ENCODE assay signal across 9 mouse cellular contexts in genomic region chr7:118447291-118448133, GRCm38 (mm10). TPM values are rescaled to one million over a fixed set of nuclear protein-coding genes. Genes with fewer than 3 reads are reported as not detected.
DNase-seq lines count a peak whose midpoint lies in the region; ATAC-seq and TF ChIP-seq lines count a peak whose summit lies in the region.
"Had no signal": no experiment of that assay in that cellular context is flagged by ENCODE, and none has a peak within 500 bp of the region (broad histone marks: within the 10 kb centered on the region; RNA-seq: fewer than 3 reads in every experiment).

No protein-coding gene starts in this region.

- H3K9me3 ChIP-seq in heart, embryonic 15.5 days (replicated peaks): no peaks in the 10 kb centered on the region

- peaks cover 16% of the 10 kb centered on the region for H3K27me3 ChIP-seq in thymus, adult 2 months (ENCODE audit: control insufficient read depth, insufficient read depth, low read length)
- peaks cover 63% of the 10 kb centered on the region for H3K27me3 ChIP-seq in heart, embryonic 15.5 days

- no peak overlapping the region for H3K27ac ChIP-seq in thymus, adult 2 months (ENCODE audit: control insufficient read depth, insufficient read depth, low read length)
- H3K27ac ChIP-seq in heart, embryonic 15.5 days: no peak overlapping the region

- no peak for TF ChIP-seq POLR2A in thymus, adult 2 months (IDR thresholded peaks at IDR 0.05; ENCODE audit: control insufficient read depth, extremely low read depth, insufficient read depth, low read length, poor library complexity)

- no peak for TF ChIP-seq CTCF in thymus, adult 2 months (IDR thresholded peaks at IDR 0.05; ENCODE audit: borderline replicate concordance, control insufficient read depth, extremely low read depth, insufficient read depth, low read length, poor library complexity)

- no peak for ATAC-seq in heart, embryonic 15.5 days (replicated peaks; ENCODE audit: insufficient number of reproducible peaks, insufficient read depth, low FRiP score, low read depth)
- 0 out of 2 replicates have a peak, but pooled peaks have one; percentile 29 for ATAC-seq in megakaryocyte progenitor cell, adult 5-6 weeks (replicated peaks; ENCODE audit: poor library complexity)

- H3K4me2 ChIP-seq in heart, embryonic 15.5 days: peak overlapping the region; percentile 99

- H3K4me1 ChIP-seq in thymus, adult 2 months (replicated peaks; ENCODE audit: control insufficient read depth, insufficient read depth, low read length): peaks cover 5% of the 10 kb centered on the region; the same call in 1 of the 2 replicates
- peaks cover 23% of the 10 kb centered on the region for H3K4me1 ChIP-seq in heart, embryonic 15.5 days (replicated peaks)

- no peak for DNase-seq in thymus, adult 2 months
- no peak for DNase-seq in thymus, postnatal 36 days
- peak; percentile 68 for DNase-seq in embryo, embryonic 10.5 days (ENCODE audit: low spot score)
- peak; percentile 86 for DNase-seq in kidney, postnatal 10 days
- DNase-seq in testis, postnatal 10 days (ENCODE audit: low spot score): peak; percentile 79
- DNase-seq in thymus, postnatal 0 days (ENCODE audit: low spot score): no peak

- no peaks in the 10 kb centered on the region for H3K36me3 ChIP-seq in thymus, adult 2 months (ENCODE audit: control insufficient read depth, insufficient read depth, low read length)
- H3K36me3 ChIP-seq in heart, embryonic 15.5 days: no peaks in the 10 kb centered on the region

- peak overlapping the region; percentile 63 for H3K9ac ChIP-seq in heart, embryonic 15.5 days

- WGBS in thymus, adult 2 months: 2% methylated on average over 65 of the region's 65 CpGs
- under 1% methylated on average over 65 of the region's 65 CpGs for whole genome bisulfite sequencing in heart, embryonic 15.5 days

- H3K4me3 ChIP-seq in thymus, adult 2 months (ENCODE audit: control insufficient read depth, insufficient read depth, low read length): peak overlapping the region; percentile 9; the same call in 1 of the 2 replicates
- peak overlapping the region; percentile 67 for H3K4me3 ChIP-seq in heart, embryonic 15.5 days

RNA-seq across cellular contexts. Expression of gene Syt17, which starts 0.5 kb away (rescaled TPM):
- polyA plus RNA-seq in thymus, adult 2 months (2012; rRNA removed): 0.57 and 0.70 TPM in 2 replicates
- 1.6 and 2.8 TPM in 2 replicates for polyA plus RNA-seq in heart, embryonic 15.5 days (2015; fragmentation: Nextera tagmentation; extraction: Ambion mirVana)
- not detected in 2 replicates for total RNA-seq in megakaryocyte progenitor cell, adult 5-6 weeks (2015)
- not detected in 2 replicates for total RNA-seq in megakaryocyte progenitor cell, adult 5-6 weeks (2017)
- polyA plus RNA-seq in thymus, postnatal 0 days (2015; fragmentation: Nextera tagmentation; extraction: Ambion mirVana): 0.06 and 0.18 TPM in 2 replicates
- total RNA-seq: neutrophil, adult 5-6 weeks had no signal

RNA-seq across cellular contexts. Expression of gene Itpripl2, which starts 44.3 kb away (rescaled TPM):
- polyA plus RNA-seq in thymus, adult 2 months (2012; rRNA removed): 7.2 and 7.5 TPM in 2 replicates
- 4.8 and 5.7 TPM in 2 replicates for polyA plus RNA-seq in heart, embryonic 15.5 days (2015; fragmentation: Nextera tagmentation; extraction: Ambion mirVana)
- total RNA-seq in megakaryocyte progenitor cell, adult 5-6 weeks (2015): 7.2 and 10.1 TPM in 2 replicates
- total RNA-seq in megakaryocyte progenitor cell, adult 5-6 weeks (2017): 15.2 and 17.6 TPM in 2 replicates
- polyA plus RNA-seq in thymus, postnatal 0 days (2015; fragmentation: Nextera tagmentation; extraction: Ambion mirVana): 1.4 and 1.8 TPM in 2 replicates

Comparison
In these comparisons a context has a peak if more than half of its experiments do, and no peak if none do; other contexts are left out.
1. DNase-seq: peak in embryo, embryonic 10.5 days (single experiment), kidney, postnatal 10 days (single experiment) and testis, postnatal 10 days (single experiment); none in thymus, adult 2 months (single experiment), thymus, postnatal 36 days (0 of 2) and thymus, postnatal 0 days (single experiment).